Mouse (Mus musculus): Measurements from ENCODE around the gene Abi3bp.
A peak's percentile ranks its signal among the peaks of the same experiment; 100 is the strongest.

Abi3bp gene

DNA sequence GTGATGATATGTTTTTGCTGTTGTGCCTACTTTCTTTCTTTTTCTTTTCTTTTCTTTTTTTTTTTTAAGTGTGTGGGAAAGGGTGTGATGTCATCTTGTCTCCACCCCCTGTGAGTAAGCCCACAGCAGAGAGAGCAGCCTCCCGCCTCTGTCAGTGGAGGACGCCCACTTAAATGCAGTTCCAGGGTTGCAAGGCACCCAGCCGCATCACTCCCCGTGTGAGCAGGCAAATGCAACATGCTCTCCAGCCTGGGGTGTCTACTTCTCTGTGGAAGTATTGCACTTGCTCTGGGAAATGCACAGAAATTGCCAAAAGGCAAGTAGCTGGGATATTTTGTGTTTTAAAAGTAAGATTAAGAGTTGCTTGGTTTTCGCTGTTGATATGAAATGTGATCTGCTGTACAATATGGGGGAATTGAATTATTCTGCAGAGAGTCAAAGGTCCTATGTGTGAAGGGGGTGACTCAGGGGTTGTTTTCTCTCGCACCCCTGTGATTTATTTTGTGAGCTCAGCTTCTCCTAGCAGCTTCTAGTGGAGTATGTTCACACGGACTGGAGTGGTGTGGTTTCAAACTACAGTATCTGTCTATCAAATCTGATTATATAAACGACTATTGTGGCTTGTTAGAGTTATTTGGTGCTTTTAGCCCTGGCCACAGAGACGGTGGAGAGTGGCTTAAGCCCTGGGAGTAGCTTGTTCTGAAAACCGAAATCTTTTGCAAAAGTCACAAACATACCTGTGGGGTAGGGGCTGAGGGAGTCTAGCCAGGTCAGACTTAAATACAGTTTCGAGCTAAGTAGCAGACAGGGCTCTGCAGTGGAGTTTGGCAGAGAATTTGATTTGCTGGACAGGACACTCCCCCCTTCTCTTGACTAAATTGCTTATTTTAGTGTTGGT lies at the start of gene Abi3bp:
Gene Abi3bp, plus strand, starts transcription at position 202 of the 898 bp plus-strand sequence.
- DNase-seq (ENCODE audit: low spot score): peak; percentile 33

DNA sequence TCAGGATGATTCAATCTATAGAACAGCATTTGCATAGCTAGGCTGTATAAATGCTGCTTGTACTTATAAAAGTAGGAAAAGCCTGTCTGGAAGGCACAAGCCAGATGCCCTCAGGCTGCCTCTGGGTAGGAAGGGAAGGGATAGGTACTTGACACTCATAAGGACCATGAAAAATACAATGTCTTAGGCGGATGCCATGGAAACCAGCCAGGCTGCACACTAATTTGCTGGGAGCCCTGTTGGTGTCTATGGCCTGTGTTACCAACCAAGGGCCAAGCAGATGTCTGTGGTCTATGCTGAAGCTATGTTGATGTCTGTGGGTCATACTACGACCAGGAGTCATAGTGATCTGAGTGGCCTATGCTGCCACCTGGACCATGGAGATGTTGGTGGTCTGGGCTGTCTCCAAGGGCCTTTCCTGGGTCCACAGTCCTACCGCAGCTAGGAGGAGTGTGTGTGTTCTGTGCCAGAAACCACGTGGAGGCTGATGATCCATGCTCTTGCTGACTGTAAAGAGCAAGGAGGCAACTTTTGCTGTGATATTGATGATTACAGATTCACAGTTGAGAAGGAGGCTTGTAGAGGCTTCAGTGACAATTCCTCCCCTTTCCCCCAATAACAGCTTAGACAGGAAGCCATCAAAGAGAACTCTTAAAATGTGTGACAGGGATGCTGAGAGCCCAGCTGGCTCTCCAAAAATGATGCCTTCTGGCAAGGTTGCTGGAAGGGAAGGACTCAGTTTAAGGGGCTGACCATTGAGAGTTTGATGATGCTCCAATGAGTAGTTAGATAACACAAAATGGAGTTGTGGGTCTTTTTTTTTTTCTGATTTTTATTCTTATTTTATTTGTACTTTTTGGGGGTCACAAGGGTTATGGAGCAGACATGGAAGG lies 42.1 kb upstream of the Abi3bp start:
- DNase-seq (ENCODE audit: low spot score): no peak

DNA sequence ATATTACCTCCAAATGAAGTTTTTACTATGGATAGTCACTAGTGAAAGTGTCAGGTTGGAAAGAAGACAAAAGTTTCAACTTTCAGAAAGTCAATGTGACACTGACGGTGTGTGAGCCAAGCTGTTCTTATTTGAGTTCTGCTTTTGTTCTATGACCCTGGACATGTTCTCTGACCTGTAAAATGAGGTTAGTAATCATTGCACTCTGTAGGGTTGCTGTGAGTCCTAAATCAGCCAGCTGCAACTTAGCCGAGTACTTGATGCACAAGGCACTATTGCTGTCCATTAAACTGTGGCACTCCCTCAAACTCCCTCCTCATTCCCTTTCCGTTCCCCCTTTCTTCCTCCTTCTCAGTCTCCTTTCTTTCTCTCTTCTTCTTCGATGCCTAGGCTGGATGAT lies 37.4 kb upstream of the Abi3bp start:
- DNase-seq (ENCODE audit: low spot score): no peak

DNA sequence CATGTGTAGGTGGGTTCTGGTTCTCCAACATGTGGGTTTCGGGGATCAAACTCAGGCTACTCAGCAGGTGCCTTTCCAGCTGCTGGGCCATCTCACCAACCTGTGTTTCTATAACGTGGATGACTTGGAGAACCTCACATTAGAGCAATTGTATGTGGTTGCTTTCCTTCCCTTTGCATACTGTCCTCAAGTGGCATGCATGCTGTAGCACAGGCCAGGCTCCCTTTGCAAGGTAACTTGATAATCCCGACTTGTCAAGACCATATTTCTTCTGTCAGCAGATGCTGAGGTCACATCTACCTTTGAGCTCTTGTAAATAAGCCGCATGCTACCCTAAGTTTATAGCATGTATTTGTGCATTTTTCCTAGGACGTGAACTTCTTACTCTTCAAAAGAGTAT lies 36.6 kb upstream of the Abi3bp start:
- DNase-seq (ENCODE audit: low spot score): no peak

DNA sequence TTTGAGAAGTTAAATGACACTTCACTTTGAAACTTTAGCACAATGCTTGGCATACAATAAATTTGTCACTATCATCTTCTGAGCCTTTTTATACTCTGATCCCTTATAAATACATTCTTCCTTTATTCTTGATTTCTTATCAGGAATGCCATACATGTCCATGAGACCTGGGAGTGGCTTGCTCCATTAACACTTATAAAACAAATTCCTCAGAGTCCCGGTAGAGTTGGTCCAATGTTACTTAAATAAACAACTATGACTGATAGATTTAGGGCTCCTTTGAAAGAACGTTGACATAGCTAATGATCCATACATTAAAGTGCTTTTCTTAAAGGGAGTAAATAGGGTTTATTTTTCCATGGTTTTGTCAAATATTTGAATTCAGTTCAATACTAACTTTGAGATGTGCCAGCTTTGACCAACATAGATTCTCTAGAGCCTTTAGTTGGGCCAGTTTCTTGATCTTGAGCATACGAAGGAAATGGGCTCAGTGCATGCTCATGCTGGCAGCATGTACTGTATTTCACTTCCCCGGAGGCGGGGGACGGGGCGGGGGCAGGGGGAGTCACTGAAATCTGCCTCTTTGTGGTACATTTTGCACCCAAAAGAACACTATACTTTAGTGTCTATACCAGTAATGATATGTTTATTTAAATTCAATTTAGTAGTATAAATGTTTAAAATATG lies 35.9 kb upstream of the Abi3bp start:
- DNase-seq (ENCODE audit: low spot score): no peak

DNA sequence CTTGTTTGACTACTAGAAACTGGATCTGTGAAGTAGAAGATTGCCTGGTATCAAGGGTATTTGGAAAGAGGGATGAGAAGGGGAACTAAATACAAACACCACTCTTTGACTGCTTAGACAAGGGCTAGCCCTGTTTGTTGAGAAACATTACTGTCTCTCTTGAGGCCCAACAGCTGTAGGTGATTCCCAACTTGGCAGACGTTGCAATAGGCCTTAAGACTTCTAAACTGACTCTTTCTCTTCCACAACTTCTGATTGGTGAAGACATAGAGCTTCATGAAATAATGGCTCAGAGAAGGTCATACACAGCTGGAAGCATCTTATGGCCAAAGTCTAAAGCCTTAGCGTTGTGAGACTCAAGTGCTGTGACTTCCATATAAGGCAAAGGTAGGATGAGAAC lies 26.2 kb upstream of the Abi3bp start:
- DNase-seq (ENCODE audit: low spot score): no peak

DNA sequence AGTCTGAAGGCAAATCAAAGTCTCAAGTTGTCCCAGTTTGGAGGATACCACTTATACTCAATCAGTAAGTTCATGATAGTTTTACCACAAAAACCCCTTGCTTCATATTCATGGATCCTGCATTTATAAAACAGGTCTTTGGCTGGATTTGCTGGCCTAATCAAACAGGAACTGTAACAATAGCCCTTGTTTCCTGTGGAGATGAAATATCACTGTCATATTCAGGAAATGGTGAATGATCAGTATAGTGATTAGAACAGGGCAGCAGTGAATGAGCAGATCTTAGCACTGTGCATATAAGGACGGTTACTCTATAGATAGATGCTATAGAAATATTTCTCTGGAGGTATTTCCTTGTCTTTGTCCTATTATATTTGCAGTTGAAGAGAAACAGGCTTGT lies 25.8 kb upstream of the Abi3bp start:
- DNase-seq (ENCODE audit: low spot score): no peak

DNA sequence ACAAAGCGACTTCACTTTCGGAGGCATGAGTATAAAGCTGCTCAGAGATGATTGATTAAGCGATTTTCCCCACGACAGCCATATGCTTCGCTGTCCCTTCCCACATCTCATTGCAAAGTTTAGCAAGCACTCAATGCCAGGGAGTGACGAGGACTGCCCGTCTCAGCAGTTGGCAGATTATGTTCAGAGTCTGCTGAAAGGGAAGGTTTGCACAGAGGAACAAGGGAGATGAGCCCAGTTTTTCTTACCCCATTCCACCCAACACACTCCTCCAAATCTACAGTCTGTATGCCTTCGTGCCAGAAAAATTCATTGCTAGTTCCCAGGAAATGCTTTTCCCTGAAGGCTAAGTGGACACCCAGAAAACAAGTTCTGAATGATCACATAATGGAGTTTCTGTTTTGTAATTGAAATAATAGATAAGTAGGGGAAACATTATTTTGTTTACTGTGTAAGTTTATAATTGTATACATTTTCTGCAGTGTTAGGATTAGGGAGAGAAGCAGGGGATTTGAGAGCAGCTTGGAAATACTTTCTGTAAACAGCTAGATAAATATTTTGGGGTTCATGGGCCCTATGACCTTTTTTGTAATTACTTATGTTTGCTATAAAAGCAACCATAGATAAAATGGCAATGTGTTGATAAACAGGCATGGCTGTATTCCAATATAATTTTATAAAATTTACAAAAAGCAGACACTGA lies 19.5 kb upstream of the Abi3bp start:
- DNase-seq (ENCODE audit: low spot score): no peak

DNA sequence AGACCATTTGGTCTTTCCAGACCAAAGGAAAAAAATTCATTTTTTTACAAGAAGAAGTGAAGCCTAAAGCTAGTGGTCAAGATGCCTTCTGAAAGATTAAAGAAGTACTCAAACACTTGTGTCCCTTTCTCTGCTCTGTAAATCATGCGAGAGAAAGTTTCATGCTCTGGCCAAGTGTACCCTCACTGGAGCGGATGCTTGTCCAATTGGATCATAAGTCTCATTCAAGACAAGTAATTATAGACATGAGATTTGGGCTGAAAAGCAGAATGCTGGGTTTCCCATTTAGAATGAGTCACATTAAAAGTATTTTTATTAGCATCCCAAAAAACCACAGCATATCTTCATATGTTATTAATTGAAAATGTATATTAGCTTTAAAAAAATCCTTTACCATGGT lies 4.5 kb upstream of the Abi3bp start:
- no peak for DNase-seq (ENCODE audit: low spot score)

DNA sequence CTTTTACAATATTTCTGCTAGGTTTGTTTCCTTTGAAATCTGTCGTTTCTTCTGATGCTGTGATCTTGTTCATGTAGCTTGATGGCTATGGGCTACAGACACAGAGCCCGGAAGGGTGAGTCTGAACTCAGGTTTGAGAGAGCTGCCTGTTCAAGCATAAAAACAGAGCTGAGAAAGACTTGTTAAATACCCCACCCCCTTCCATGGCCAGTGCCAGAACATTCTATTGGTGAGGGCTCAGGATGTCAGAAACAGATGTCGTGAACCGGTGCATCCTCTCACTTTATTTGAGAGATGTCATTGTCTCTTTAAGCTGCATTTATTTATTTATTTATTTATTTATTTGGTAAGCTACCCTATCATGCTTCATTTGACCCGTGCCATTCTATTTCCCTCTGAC lies 2.0 kb upstream of the Abi3bp start:
- DNase-seq (ENCODE audit: low spot score): no peak

DNA sequence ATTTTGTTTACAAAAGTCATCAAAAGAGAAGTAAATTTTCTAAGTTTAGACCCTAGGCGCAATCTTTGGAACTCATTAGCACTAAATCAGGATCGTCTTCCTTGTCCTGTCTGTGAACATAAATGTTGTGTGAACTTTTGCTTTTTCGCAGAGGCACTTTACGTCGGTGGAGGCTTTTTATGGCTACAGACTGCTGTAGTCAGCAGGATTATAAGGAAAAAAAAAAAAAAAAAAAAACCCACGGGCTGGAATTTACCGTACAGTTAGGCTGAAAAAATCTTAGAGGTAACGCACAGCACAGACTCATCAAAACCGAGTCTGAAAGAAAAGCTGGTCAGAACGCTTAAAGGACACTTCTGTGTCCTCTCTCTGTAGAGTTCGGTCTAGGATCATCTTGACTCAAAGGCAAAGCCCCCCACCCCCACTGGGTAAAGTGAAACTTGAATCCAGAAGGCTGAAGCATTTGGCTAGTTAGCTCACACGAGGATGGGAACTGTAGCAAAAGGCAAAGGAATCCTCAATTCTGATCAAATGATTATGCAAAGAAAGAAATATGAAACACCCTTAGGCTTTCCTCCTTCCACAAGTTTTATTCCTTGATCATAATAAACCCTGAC lies 1.0 kb downstream of the Abi3bp start:
- no peak for DNase-seq (ENCODE audit: low spot score)

DNA sequence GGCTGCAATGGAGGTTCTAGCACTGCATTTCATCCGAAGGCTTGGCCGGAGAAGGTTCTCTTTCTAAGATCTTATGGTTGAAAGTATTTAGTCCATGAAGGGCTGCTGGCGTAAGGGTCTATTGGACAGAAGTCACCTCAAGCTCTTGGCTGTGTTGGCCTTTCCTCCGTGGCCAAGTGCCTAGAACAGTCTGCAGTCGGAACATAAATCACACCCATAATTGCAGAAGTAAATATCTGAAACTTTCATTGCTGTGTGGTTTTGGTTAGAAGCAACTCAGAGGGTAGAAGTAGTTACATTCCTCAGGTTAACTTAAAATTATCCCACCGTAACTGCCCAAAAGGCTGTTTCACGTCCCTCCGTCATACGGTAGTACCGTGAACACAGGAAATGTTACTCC lies 5.8 kb downstream of the Abi3bp start:
- no peak for DNase-seq (ENCODE audit: low spot score)

DNA sequence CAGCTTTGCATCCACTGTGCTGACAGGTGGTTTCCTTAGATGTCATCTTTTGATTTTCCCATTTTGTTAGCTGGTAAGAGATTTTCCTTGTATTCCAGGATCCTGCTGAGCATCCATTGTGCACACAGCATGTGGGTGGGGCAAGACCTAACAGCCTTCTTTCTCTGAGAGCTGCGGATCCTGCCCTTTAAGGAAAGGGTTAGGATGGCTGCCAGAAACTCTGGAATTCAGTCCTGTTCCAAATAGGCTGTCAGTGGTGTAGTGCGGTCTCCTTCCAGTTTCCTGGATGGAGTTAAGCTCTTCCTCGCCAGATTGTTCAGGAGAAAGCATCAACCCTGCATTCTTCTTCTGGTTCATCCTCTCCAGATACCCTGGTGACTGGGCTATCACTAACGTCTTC lies 8.8 kb downstream of the Abi3bp start:
- DNase-seq (ENCODE audit: low spot score): no peak

DNA sequence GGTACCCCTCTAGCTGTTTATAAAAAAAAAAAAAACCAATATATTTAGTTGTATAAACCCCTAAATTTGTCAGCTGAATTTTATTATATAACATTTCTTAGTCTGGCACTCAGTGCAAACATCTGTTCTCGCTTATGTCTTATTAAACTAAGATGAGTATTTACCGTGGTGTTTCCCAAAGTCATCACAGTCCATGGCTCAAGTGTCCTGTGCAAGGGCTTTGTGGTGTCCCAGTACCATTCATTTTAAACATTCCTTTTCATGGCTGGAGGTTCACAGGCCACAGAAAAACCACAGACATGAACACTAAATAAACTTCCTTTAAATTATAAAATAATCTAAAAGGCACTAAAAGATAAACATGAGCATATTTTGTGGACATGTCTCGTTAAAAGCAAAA lies 13.2 kb downstream of the Abi3bp start:
- DNase-seq (ENCODE audit: low spot score): no peak

DNA sequence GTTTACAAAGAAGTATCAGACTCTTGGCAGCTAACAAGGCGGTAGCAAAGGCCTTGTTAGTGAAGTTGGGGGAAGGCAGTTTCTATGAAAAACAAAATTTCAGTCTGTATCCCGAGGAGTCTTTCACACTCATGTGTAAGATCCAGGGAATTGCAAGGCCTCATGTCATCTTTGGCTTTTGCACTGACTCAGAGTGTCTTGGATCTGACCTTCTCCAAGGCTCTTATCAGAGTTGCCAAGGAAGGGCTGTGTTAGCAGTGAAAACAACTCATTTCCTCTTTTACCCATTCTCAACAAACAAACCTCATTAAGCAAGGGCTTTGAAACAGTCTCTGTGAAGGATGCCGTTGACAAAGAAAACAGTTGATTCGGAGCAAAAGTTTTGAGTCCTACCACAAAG lies 17.6 kb downstream of the Abi3bp start:
- no peak for DNase-seq (ENCODE audit: low spot score)

DNA sequence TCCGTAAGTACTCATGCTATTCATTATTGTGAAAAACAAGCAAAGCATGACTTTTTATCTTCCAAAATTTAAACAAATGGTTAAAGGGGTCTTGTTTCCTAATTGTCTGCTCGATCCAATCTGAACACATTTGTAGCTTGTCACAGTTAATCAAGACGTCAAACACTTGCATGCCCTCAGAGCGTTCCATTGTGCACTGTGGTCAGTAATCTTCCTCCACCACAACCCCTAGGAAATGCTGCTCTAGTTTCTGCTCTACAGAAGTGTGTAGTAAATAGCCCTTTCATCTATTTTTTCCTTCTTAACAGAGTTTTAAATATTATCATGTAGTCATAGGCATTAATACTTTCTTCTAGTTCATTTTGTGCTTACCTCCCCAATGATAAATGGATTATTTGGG lies 19.1 kb downstream of the Abi3bp start:
- DNase-seq (ENCODE audit: low spot score): no peak

DNA sequence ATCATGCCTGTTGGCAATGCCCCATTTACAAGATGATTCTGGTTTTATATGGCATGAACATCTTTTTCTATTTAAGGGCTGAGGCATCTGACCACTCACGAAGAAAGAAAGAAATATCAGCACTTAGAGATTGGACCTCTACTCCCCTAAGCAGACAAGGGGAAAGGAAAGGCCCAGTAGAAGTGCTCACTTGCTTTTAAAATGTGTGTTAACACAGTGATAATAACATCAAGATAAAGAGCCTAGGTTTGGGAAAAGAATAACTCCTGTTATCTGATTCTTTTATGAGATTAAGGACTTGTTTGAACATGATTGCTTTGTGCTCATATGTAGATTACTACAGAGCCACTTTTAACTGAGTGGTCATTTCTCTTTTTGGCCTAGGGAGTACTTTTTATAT lies 21.0 kb downstream of the Abi3bp start:
- DNase-seq (ENCODE audit: low spot score): no peak

DNA sequence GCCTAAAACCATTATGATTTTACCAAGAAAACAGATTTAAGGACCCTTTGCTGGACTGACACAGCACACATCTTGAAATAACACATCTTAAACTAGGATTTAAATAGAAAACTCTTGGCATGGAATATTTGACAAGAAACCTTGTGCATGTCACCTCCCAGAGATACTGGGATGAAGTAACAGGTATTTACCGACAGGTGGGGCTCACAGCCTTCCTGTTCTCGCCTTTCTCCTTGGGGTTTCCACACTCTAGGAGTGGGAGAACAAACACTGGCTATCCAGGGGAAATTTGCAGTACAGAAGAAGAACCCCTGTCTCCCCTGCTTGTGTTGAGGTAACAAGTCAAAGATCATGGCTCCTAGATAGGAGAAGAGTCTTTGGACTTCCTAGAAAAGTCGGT lies 22.8 kb downstream of the Abi3bp start:
- DNase-seq (ENCODE audit: low spot score): no peak

DNA sequence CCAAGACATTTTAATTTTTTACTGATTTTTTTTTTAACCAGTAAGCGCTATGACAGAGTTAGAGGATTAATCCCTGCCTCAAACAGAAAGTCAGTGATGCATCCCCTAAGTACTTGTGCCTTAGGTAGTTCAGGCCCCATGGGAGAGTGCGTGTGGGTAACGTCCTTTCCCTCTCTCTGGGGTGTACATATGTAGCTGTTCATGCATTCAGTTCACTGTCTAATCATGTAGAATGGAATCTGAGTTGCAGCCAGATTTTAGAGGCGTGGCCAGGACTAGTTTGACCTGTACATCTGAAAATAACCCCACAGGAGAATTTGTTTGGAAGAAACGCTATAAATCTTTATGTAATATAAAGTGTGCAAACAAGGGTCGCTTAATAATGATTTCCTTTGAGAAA lies 23.4 kb downstream of the Abi3bp start:
- DNase-seq (ENCODE audit: low spot score): no peak

DNA sequence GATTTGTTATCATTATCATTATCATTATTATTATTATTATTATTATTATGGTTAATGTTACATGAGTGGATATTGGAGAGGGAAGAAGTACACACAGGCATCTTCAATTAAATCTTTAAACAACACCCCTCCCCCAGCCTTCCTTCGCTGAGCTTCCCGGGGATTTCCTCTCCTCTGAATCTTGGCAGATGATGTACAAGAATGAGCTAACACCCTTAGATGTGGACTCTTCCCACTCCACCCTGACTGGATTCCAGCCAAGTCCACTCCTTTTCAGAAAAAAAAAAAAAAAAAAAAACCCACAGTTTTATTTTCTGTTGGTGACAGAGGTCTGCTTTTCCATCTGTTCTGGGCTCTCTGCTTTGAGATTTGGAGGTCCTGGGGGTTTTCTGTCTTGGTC lies 23.8 kb downstream of the Abi3bp start:
- no peak for DNase-seq (ENCODE audit: low spot score)

DNA sequence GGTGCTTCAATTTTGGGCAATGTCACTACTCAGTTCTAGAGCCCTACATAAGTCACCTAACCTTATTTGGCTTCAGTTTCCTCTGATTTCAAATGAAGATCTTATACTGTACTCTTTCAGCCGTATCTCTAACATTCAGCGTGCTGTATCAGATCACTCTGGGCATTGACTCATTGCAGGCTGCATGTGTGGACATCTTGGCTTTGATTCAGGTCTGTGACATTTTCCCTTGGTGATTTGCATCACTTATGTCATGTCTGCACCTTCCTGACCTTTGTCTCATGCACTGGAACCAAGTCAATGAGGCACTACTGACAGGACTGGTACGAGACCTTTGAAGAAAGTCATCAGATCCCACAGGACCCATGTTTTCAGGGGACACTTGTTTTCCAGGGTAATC lies 24.5 kb downstream of the Abi3bp start:
- DNase-seq (ENCODE audit: low spot score): no peak

DNA sequence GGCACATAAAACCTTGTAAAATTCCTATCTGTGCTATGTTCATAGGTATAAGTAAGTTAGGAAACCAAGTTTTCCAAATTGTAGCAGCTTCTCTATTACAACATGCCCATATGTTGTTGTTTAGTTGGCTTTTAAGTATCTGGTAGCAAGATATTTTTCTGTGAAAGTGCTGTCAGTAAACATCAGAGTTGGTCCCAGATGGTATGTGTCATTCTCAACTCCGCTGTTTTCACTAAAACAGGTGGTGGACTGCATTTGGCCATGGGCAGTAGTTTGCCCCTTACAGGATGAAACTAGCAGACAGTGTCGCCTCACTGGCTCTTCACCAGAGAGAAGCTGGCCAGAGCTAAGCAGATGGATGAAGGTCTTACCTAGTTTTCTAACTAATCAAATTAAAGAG lies 26.3 kb downstream of the Abi3bp start:
- no peak for DNase-seq (ENCODE audit: low spot score)
